Mouse (Mus musculus): Measurements from ENCODE around the gene Nkain2.

DNA sequence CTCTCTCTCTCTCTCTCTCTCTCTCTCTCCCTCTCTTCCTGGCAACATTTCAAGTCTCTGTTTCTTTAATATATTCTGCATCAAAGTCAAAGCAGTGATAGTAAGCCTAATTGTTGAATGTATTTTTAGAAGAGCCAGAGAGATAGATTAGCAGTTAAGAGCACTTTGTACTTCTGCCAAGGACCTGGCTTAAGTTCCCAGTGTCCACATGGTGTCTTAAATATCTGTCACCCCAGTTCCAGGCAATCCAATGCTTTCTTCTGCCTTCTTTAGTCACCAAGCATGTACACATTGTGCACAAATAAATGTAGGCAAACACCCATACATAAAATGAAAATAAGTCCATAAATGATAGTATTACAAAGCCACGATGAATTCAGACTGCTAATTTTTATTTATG is 871.9 kb downstream of the Nkain2 start:
- TF ChIP-seq CTCF (IDR thresholded peaks at IDR 0.05; ENCODE audit: control insufficient read depth, insufficient read depth, insufficient read length) (no peak), MYOD1 (IDR thresholded peaks at IDR 0.05; ENCODE audit: control insufficient read depth, insufficient read length, low read depth) (no peak), USF1 (IDR thresholded peaks at IDR 0.05; ENCODE audit: low read depth) (no peak), MAX (IDR thresholded peaks at IDR 0.05) (no peak)

Measured in C2C12 (cell line).